ENCODE assay signal across 25 mouse cellular contexts in the genomic region with DNA sequence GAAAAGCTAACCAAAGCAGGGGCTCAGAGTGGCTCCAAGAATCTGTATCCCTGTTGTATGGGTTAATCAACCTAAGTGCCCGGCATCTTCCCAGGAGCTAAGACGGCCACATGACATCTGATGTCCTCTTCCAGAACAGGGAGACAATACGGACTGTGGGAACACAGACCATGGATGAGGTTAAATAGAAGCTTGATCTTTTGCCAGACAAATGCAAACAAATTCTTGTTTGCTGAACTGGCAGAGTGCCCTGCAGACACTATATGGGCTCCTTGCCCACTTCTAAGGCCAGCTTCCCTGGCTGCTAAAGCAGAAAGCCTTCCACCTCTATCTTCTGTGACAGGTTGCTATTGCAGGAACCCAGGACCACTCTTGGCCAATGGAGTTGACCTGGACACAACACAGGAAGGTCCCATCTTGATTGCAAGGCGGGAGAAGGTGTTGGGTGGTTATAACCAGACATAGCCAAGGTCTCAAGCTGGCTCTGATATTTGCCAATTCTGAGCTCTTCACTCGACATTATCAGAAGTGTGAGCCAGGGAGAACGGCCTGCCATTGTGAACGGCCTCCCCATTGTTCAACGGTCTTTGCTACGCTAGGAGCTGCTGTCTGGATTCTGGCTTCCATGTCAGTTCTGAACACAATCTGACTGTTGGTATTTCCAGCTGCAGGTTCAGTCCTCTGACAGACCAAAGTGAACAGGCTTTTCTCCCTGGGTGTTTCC.
DNase-seq lines count a peak whose midpoint lies in the region; ATAC-seq and TF ChIP-seq lines count a peak whose summit lies in the region.
"Had no signal": no experiment of that assay in that cellular context is flagged by ENCODE, and none has a peak within 500 bp of the region (broad histone marks: within the 10 kb centered on the region; RNA-seq: fewer than 3 reads in every experiment).

No protein-coding gene starts in this region.

- H3K27me3 ChIP-seq in hindbrain, postnatal 0 days (ENCODE audit: insufficient read depth, low read length) = no peaks in the 10 kb centered on the region
- no peaks in the 10 kb centered on the region for H3K27me3 ChIP-seq in hindbrain, embryonic 11.5 days (ENCODE audit: control insufficient read depth, insufficient read depth, low read length)
- H3K27me3 ChIP-seq in midbrain, embryonic 13.5 days = no peaks in the 10 kb centered on the region
- H3K27me3 ChIP-seq in midbrain, embryonic 16.5 days (ENCODE audit: control insufficient read depth, insufficient read depth, low read depth, low read length) = no peaks in the 10 kb centered on the region
- no peaks in the 10 kb centered on the region for H3K27me3 ChIP-seq in embryonic facial prominence, embryonic 10.5 days (replicated peaks; ENCODE audit: low read depth, poor library complexity, severe bottlenecking)
- H3K27me3 ChIP-seq: forebrain, embryonic 13.5 days; hindbrain, embryonic 12.5 days; kidney, embryonic 15.5 days; limb, embryonic 15.5 days; liver, embryonic 15.5 days; neural tube, embryonic 12.5 days had no signal

- H3K9me3 ChIP-seq in hindbrain, postnatal 0 days (ENCODE audit: low read length) = no peaks in the 10 kb centered on the region
- no peaks in the 10 kb centered on the region for H3K9me3 ChIP-seq in hindbrain, embryonic 11.5 days (ENCODE audit: control insufficient read depth, low read length)
- no peaks in the 10 kb centered on the region for H3K9me3 ChIP-seq in midbrain, embryonic 13.5 days
- H3K9me3 ChIP-seq in midbrain, embryonic 16.5 days (replicated peaks; ENCODE audit: control insufficient read depth, low read length, poor library complexity, severe bottlenecking) = no peaks in the 10 kb centered on the region
- no peaks in the 10 kb centered on the region for H3K9me3 ChIP-seq in embryonic facial prominence, embryonic 10.5 days
- H3K9me3 ChIP-seq: forebrain, embryonic 13.5 days; heart, embryonic 10.5 days; hindbrain, embryonic 12.5 days; kidney, embryonic 15.5 days; limb, embryonic 15.5 days; liver, embryonic 15.5 days; neural tube, embryonic 12.5 days had no signal

- no peak overlapping the region for H3K9ac ChIP-seq in hindbrain, postnatal 0 days (replicated peaks; ENCODE audit: low read length)
- H3K9ac ChIP-seq in hindbrain, embryonic 11.5 days (ENCODE audit: low read depth, low read length) = no peak overlapping the region
- H3K9ac ChIP-seq in midbrain, embryonic 13.5 days (replicated peaks) = no peak overlapping the region
- H3K9ac ChIP-seq in midbrain, embryonic 16.5 days (ENCODE audit: low read depth, low read length) = no peak overlapping the region
- H3K9ac ChIP-seq: forebrain, embryonic 13.5 days; hindbrain, embryonic 12.5 days; kidney, embryonic 15.5 days; limb, embryonic 15.5 days; liver, embryonic 15.5 days; neural tube, embryonic 12.5 days had no signal

- no peak overlapping the region for H3K4me3 ChIP-seq in hindbrain, postnatal 0 days (ENCODE audit: low read length)
- H3K4me3 ChIP-seq in hindbrain, embryonic 11.5 days (ENCODE audit: low read depth, low read length) = no peak overlapping the region
- H3K4me3 ChIP-seq in midbrain, embryonic 13.5 days (replicated peaks) = no peak overlapping the region
- no peak overlapping the region for H3K4me3 ChIP-seq in midbrain, embryonic 16.5 days (ENCODE audit: low read depth, low read length)
- no peak overlapping the region for H3K4me3 ChIP-seq in embryonic facial prominence, embryonic 10.5 days
- H3K4me3 ChIP-seq: forebrain, embryonic 13.5 days; heart, embryonic 10.5 days; hindbrain, embryonic 12.5 days; kidney, embryonic 15.5 days; left cerebral cortex, adult 2 months; limb, embryonic 15.5 days; liver, embryonic 15.5 days; neural tube, embryonic 12.5 days had no signal

- intact Hi-C loops in left cerebral cortex, postnatal 36 days (cut with DNase I) = no loop called here

- 0 out of 2 replicates have a peak, but pooled peaks cover 2% of the 10 kb centered on the region for H3K4me1 ChIP-seq in hindbrain, postnatal 0 days (ENCODE audit: insufficient read depth, low read length)
- H3K4me1 ChIP-seq in hindbrain, embryonic 11.5 days (replicated peaks; ENCODE audit: control insufficient read depth, insufficient read depth, low read length) = no peaks in the 10 kb centered on the region
- peaks cover 13% of the 10 kb centered on the region for H3K4me1 ChIP-seq in midbrain, embryonic 13.5 days (replicated peaks)
- peaks cover 3% of the 10 kb centered on the region; the same call in 1 of the 2 replicates for H3K4me1 ChIP-seq in midbrain, embryonic 16.5 days (ENCODE audit: control insufficient read depth, insufficient read depth, low read length)
- peaks cover 19% of the 10 kb centered on the region for H3K4me1 ChIP-seq in embryonic facial prominence, embryonic 10.5 days
- H3K4me1 ChIP-seq: heart, embryonic 10.5 days; kidney, embryonic 15.5 days; liver, embryonic 15.5 days; neural tube, embryonic 12.5 days had no signal

- no peak for ATAC-seq in hindbrain, postnatal 0 days
- ATAC-seq in hindbrain, embryonic 11.5 days (ENCODE audit: low FRiP score) = no peak
- 0 out of 2 replicates have a peak, but pooled peaks have one; percentile 17 for ATAC-seq in midbrain, embryonic 13.5 days
- ATAC-seq in midbrain, embryonic 16.5 days = no peak
- ATAC-seq: forebrain, embryonic 13.5 days had no signal

- no peak overlapping the region for H3K4me2 ChIP-seq in hindbrain, postnatal 0 days (ENCODE audit: low read depth, low read length)
- no peak overlapping the region for H3K4me2 ChIP-seq in hindbrain, embryonic 11.5 days (replicated peaks; ENCODE audit: low read depth, low read length)
- H3K4me2 ChIP-seq in midbrain, embryonic 13.5 days (replicated peaks) = no peak overlapping the region
- no peak overlapping the region for H3K4me2 ChIP-seq in midbrain, embryonic 16.5 days (ENCODE audit: low read length)
- H3K4me2 ChIP-seq: forebrain, embryonic 13.5 days; hindbrain, embryonic 12.5 days; kidney, embryonic 15.5 days; limb, embryonic 15.5 days; liver, embryonic 15.5 days; midbrain, embryonic 11.5 days; neural tube, embryonic 12.5 days had no signal

- peak; percentile 7 for DNase-seq in hindbrain, postnatal 0 days (ENCODE audit: low spot score)
- DNase-seq in hindbrain, embryonic 11.5 days (ENCODE audit: low spot score) = no peak
- DNase-seq in embryonic facial prominence, embryonic 10.5 days (ENCODE audit: low spot score) = no peak
- peak; percentile 3 for DNase-seq in lung, postnatal 36 days
- DNase-seq in left cerebral cortex, postnatal 36 days (ENCODE audit: low spot score in 2 of 2) = no peak
- DNase-seq: adrenal gland, postnatal 36 days; cerebellum, adult 11 months; cerebellum, adult 9-11 months; heart, postnatal 10 days; kidney, adult 11 months; kidney, postnatal 4 days; left cerebral cortex, postnatal 4 days; right cerebral cortex, postnatal 14 days; spleen, adult 18-20 months had no signal

- no peaks in the 10 kb centered on the region for H3K36me3 ChIP-seq in hindbrain, postnatal 0 days (ENCODE audit: insufficient read depth, low read length)
- H3K36me3 ChIP-seq in hindbrain, embryonic 11.5 days (ENCODE audit: control insufficient read depth, insufficient read depth, low read length) = no peaks in the 10 kb centered on the region
- H3K36me3 ChIP-seq in midbrain, embryonic 13.5 days = no peaks in the 10 kb centered on the region
- H3K36me3 ChIP-seq in midbrain, embryonic 16.5 days (ENCODE audit: control insufficient read depth, insufficient read depth, low read length) = no peaks in the 10 kb centered on the region
- H3K36me3 ChIP-seq in embryonic facial prominence, embryonic 10.5 days (replicated peaks) = no peaks in the 10 kb centered on the region
- H3K36me3 ChIP-seq: heart, embryonic 10.5 days; hindbrain, embryonic 12.5 days; kidney, embryonic 15.5 days; limb, embryonic 15.5 days; liver, embryonic 15.5 days; neural tube, embryonic 12.5 days had no signal

- WGBS in hindbrain, postnatal 0 days = 36% methylated on average over 9 of the region's 9 CpGs
- WGBS in hindbrain, embryonic 11.5 days = 81% methylated on average over 9 of the region's 9 CpGs
- WGBS in midbrain, embryonic 13.5 days = 67% methylated on average over 9 of the region's 9 CpGs
- 66% methylated on average over 9 of the region's 9 CpGs for WGBS in midbrain, embryonic 16.5 days
- 90% methylated on average over 9 of the region's 9 CpGs for WGBS in embryonic facial prominence, embryonic 10.5 days

- TF ChIP-seq CTCF in hindbrain, postnatal 0 days (IDR thresholded peaks at IDR 0.05; ENCODE audit: low read depth) = no peak

- H3K27ac ChIP-seq in hindbrain, postnatal 0 days = no peak overlapping the region
- no peak overlapping the region for H3K27ac ChIP-seq in hindbrain, embryonic 11.5 days (ENCODE audit: low read depth, low read length)
- no peak overlapping the region for H3K27ac ChIP-seq in midbrain, embryonic 13.5 days
- no peak overlapping the region for H3K27ac ChIP-seq in midbrain, embryonic 16.5 days (ENCODE audit: low read length)
- H3K27ac ChIP-seq in embryonic facial prominence, embryonic 10.5 days (replicated peaks) = peak overlapping the region; percentile 8; the same call in 1 of the 2 replicates
- H3K27ac ChIP-seq: forebrain, embryonic 13.5 days; heart, embryonic 10.5 days; hindbrain, embryonic 12.5 days; kidney, embryonic 15.5 days; left cerebral cortex, adult 2 months; limb, embryonic 15.5 days; liver, embryonic 15.5 days; neural tube, embryonic 12.5 days had no signal

Comparison
In these comparisons a context has a peak if more than half of its experiments do, and no peak if none do; other contexts are left out.
1. DNase-seq: peak in hindbrain, postnatal 0 days (single experiment) and lung, postnatal 36 days (single experiment); none in hindbrain, embryonic 11.5 days (single experiment), embryonic facial prominence, embryonic 10.5 days (single experiment) and left cerebral cortex, postnatal 36 days (0 of 2).